Mouse (Mus musculus) right cerebral cortex, adult 2 months (tissue): ENCODE data around the gene Orm2.

Source experiments
- DNase-seq, 2 experiments: peaks; one replicate each; pipeline ENCODE4 v3.0.0; 2021 to 2022; ENCODE audit warnings: low spot score in 2 of 2

Orm2 gene

GRCm38 (mm10) chr4:63405683-63406082 lies 43.4 kb downstream of the Orm2 start:
- DNase-seq = no peak

DNA sequence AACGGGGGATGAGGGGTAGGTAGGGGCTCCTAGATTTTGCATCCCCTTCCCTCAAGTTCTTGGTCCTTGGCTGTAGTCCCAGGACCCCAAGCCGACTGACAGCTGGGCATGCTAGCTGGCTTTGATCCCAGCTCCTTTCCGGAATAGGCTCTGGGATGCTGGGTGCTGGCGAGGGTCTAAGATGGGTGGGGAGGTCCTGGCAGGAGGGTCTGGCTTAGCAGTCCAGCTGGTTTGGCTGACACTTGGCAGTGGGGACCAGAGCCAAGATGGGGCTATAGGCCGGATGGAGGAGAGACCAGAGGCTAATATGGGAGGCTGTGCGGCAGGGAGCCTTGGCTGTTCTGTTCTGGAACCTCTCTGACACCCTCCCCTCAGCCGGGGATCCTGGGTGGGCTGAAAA lies 46.0 kb downstream of the Orm2 start:
- DNase-seq = no peak

GRCm38 (mm10) chr4:63408649-63409048 lies 46.4 kb downstream of the Orm2 start:
- DNase-seq = peak; percentile 61 to 69

- peak in 1 of 2 experiments; percentile 20 for DNase-seq
Observed at GRCm38 (mm10) chr4:63409317-63409907, 47.2 kb downstream of the Orm2 start.

GRCm38 (mm10) chr4:63409908-63410582 lies 47.8 kb downstream of the Orm2 start:
- peak in 1 of 2 experiments; percentile 25 for DNase-seq

GRCm38 (mm10) chr4:63410583-63410934 lies 48.3 kb downstream of the Orm2 start:
- DNase-seq = peak; percentile 89 to 91

DNA sequence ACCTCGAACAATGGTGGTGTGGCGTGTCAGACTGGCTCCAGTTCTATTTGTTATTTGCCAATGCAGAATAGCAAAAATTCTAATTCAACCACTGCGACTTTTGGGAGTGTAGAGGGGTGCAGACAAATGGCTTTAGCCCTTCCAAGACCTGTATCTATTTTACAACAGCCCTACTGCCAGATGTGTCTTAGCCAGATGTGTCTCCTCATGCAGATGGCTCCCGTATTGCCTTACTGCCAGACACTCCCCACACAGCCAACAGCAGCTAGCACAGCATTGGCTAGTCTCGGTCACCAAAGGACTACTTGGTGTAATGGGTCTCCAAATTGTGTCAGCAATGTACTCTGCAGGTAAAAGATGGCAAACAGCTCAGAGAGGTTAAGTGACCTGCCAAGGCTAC lies 49.0 kb downstream of the Orm2 start:
- DNase-seq = no peak

DNA sequence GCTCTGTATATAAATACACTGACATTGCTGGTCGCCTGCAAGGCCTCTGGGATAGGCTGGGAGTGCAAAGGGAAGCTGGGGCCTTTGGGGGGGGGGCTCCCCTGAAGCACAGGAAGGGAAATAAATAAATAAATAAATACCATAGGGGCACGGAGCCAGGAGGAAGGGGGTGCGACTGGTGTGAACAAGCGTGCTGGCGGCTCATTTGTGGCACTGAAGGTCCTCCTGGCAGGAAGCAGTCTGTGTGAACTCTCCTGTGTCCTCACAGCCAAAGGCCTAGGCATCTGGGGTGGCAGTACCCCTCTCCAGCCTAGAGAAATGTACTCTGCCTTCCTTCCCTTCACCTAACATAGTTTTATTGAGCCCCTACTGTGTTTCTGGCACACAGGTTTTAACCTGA lies 52.7 kb downstream of the Orm2 start:
- no peak for DNase-seq
